Mouse (Mus musculus) C2C12 (cell line): ENCODE measurements around the gene Mmrn2. TPM values are rescaled to one million over a fixed set of nuclear protein-coding genes. Genes with fewer than 3 reads are reported as not detected.

ENCODE experiments used
- H3K27me3 ChIP-seq: one replicate; pipeline ENCODE4 v1.6.1; 2011; ENCODE audit not compliant: control insufficient read depth, insufficient read depth, insufficient read length
- H3K36me3 ChIP-seq: one replicate; pipeline ENCODE4 v1.6.1; 2011; ENCODE audit not compliant: control insufficient read depth, insufficient read depth
- H3K4me3 ChIP-seq: one replicate; pipeline ENCODE4 v1.5.1; 2011; ENCODE audit warnings: mild to moderate bottlenecking, control low read depth; ENCODE audit not compliant: poor library complexity, insufficient read depth, severe bottlenecking
- H3K79me2 ChIP-seq: one replicate; pipeline ENCODE4 v1.6.1; 2011; ENCODE audit not compliant: control insufficient read depth, insufficient read depth
- H3K79me3 ChIP-seq: one replicate; pipeline ENCODE4 v1.6.1; 2011; ENCODE audit warnings: low read depth, control low read depth
- H3ac ChIP-seq: one replicate; pipeline ENCODE3; 2011; ENCODE audit warnings: low read depth; ENCODE audit not compliant: control insufficient read depth, insufficient read length
- CEBPB ChIP-seq: IDR thresholded peaks from one replicate; pipeline ENCODE4 v1.6.1; 2011; ENCODE audit warnings: low read depth, mild to moderate bottlenecking, control low read depth, moderate library complexity
- CTCF ChIP-seq: IDR thresholded peaks from one replicate; pipeline ENCODE4 v1.5.1; 2011; ENCODE audit not compliant: control insufficient read depth, insufficient read depth, insufficient read length
- FOSL1 ChIP-seq: IDR thresholded peaks from one replicate; pipeline ENCODE4 v1.8.0; 2011; ENCODE audit warnings: mild to moderate bottlenecking, low read length; ENCODE audit not compliant: poor library complexity, insufficient read depth, severe bottlenecking
- MAX ChIP-seq: IDR thresholded peaks from one replicate; pipeline ENCODE4 v1.6.1; 2011; ENCODE audit warnings: mild to moderate bottlenecking, control low read depth
- MYOD1 ChIP-seq: IDR thresholded peaks from one replicate; pipeline ENCODE4 v1.6.1; 2011; ENCODE audit warnings: low read depth; ENCODE audit not compliant: control insufficient read depth, insufficient read length
- MYOG ChIP-seq: IDR thresholded peaks from one replicate; pipeline ENCODE4 v1.6.1; 2011; ENCODE audit not compliant: control insufficient read depth, insufficient read length; ENCODE audit errors: extremely low read depth
- USF1 ChIP-seq: IDR thresholded peaks from one replicate; pipeline ENCODE4 v1.6.1; 2011; ENCODE audit warnings: low read depth, mild to moderate bottlenecking, control low read depth, moderate library complexity
- polyA plus RNA-seq: library from polyadenylated mRNA; unstranded; fragments of >200 nt; fragmentation: generic; extraction: Trizol; gene quantifications from one replicate; pipeline ENCODE4 v1.2.1, GENCODE M21; 2012; ENCODE audit warnings: missing spikeins

The Mmrn2 gene
- polyA plus RNA-seq, 1 experiment, result 0.04 TPM

GRCm38 (mm10) chr14:34348301-34348700 lies 27.0 kb upstream of the Mmrn2 start:
- TF ChIP-seq MAX (no peak), CEBPB (no peak), USF1 (no peak), MYOD1 (no peak), FOSL1 (no peak), CTCF (no peak), MYOG (no peak)
- no peak overlapping the region for H3K4me3 ChIP-seq
- no peaks in the 10 kb centered on the region for H3K79me3 ChIP-seq
- no peaks in the 10 kb centered on the region for H3K27me3 ChIP-seq
- no peaks in the 10 kb centered on the region for H3K79me2 ChIP-seq
- H3K36me3 ChIP-seq, result peaks cover 19% of the 10 kb centered on the region
- H3ac ChIP-seq, result no peak overlapping the region

GRCm38 (mm10) chr14:34349007-34349406 lies 26.3 kb upstream of the Mmrn2 start:
- Histone ChIP-seq H3ac (no peak overlapping the region), H3K27me3 (no peaks in the 10 kb centered on the region), H3K36me3 (peaks cover 14% of the 10 kb centered on the region), H3K4me3 (no peak overlapping the region), H3K79me3 (no peaks in the 10 kb centered on the region), H3K79me2 (no peaks in the 10 kb centered on the region)
- TF ChIP-seq CEBPB (no peak), USF1 (no peak), MYOD1 (no peak), MAX (no peak), FOSL1 (no peak), CTCF (no peak), MYOG (no peak)

- H3ac ChIP-seq, result no peak overlapping the region
- H3K4me3 ChIP-seq, result no peak overlapping the region
- TF ChIP-seq FOSL1 (no peak), MYOD1 (no peak), MAX (no peak), CEBPB (no peak), USF1 (no peak), CTCF (no peak), MYOG (no peak)
- H3K36me3 ChIP-seq, result no peaks in the 10 kb centered on the region
- H3K27me3 ChIP-seq, result no peaks in the 10 kb centered on the region
- no peaks in the 10 kb centered on the region for H3K79me3 ChIP-seq
- H3K79me2 ChIP-seq, result no peaks in the 10 kb centered on the region
These were observed 23.6 kb upstream of the Mmrn2 start for GRCm38 (mm10) chr14:34351660-34352059.

GRCm38 (mm10) chr14:34352523-34352922 lies 22.7 kb upstream of the Mmrn2 start:
- H3K79me2 ChIP-seq, result no peaks in the 10 kb centered on the region
- TF ChIP-seq MAX, result no peak
- TF ChIP-seq CEBPB, result no peak
- no peak for TF ChIP-seq MYOD1
- no peak for TF ChIP-seq CTCF
- H3K4me3 ChIP-seq, result no peak overlapping the region
- H3K27me3 ChIP-seq, result no peaks in the 10 kb centered on the region
- no peaks in the 10 kb centered on the region for H3K36me3 ChIP-seq
- no peaks in the 10 kb centered on the region for H3K79me3 ChIP-seq
- H3ac ChIP-seq, result no peak overlapping the region

GRCm38 (mm10) chr14:34353326-34353725 lies 21.9 kb upstream of the Mmrn2 start:
- Histone ChIP-seq H3ac (no peak overlapping the region), H3K27me3 (no peaks in the 10 kb centered on the region), H3K4me3 (no peak overlapping the region), H3K79me3 (no peaks in the 10 kb centered on the region), H3K79me2 (no peaks in the 10 kb centered on the region), H3K36me3 (no peaks in the 10 kb centered on the region)
- TF ChIP-seq FOSL1, result no peak
- no peak for TF ChIP-seq MYOD1

GRCm38 (mm10) chr14:34354456-34354855 lies 20.8 kb upstream of the Mmrn2 start:
- Histone ChIP-seq H3K79me2 (no peaks in the 10 kb centered on the region), H3K4me3 (no peak overlapping the region), H3K27me3 (no peaks in the 10 kb centered on the region), H3K79me3 (no peaks in the 10 kb centered on the region), H3K36me3 (no peaks in the 10 kb centered on the region), H3ac (no peak overlapping the region)
- TF ChIP-seq USF1 (no peak), CEBPB (no peak), CTCF (no peak), MAX (no peak), MYOD1 (no peak), MYOG (no peak), FOSL1 (no peak)
